Mouse (Mus musculus): ENCODE data around the gene Pdzk1ip1.

The Pdzk1ip1 gene

DNA sequence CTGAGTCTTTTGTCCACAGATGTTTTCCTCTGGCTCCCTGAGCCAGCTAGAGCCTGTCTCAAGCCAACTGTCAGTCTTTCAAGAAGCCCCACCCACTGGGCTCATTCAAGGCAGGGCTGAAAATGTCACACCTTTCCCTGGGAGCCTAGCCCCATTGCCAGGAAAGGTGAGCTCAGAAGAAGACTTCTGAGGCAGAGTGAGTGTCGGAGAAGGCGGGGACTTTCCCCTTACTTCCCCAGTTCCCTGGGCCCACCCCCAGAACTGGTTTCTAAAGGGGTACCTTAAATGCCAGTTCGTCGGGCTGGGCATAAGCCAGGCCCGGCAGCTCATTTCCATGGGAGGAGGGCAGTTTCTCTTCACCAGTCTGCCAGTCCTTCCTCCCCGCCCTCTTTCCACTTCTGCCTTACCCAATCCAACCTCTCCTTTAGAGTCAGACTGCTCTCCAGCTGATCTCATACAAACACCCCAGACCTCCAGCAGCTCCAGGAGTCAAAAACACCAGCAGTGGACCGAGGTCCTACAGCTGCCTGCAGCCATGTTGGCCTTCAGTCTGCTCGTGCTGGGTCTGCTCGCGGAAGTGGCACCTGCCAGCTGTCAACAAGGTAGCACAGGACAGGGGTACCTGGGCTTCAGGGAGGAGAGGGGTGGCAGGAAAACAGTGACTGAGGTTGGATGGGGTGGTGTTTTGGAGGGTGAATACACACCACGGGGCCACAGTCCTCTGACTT lies at the start of gene Pdzk1ip1:
Gene Pdzk1ip1, plus strand, starts transcription at position 98 of the 728 bp plus-strand sequence.
- peak; percentile 48 for DNase-seq (ENCODE audit: low spot score)

DNA sequence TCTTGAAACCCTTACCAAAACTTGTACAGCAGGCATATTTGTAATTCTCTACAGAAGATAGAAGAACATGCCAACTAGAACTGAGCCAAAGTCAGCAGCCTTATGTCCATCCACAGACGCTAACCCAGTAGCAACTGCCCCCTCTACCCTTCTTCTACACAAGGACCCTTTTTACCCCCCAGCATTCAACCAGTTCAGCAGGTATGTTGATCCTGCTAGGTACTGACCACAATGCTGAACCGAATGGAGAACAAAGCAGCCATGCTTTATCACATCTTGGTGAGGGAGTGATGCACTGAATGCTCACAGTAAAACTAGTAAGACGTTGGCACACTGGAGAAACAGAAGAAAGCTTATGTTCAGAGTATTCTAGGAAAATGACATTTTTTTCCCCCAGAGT lies 42.9 kb upstream of the Pdzk1ip1 start:
- no peak for DNase-seq (ENCODE audit: low spot score)

DNA sequence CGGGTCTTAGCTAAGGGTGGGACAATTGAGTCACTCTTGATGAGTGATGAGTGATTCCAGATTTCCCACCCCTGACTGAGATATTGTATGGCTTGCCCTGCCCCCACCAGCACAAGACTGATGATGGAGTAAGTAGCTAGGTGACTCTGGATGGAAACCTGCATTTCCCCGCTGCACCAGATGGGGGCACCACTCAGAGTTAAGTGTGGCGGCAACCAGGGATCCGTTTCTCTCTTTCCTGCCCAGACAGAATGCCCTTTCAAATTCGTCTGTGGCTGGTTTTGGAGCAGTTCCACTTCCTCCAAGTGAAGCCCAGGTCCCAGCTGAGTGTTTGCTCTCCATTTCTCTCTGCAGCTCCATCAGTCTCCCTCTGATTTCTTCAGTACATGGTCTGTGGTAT lies 40.8 kb upstream of the Pdzk1ip1 start:
- peak; percentile 23 for DNase-seq (ENCODE audit: low spot score)

DNA sequence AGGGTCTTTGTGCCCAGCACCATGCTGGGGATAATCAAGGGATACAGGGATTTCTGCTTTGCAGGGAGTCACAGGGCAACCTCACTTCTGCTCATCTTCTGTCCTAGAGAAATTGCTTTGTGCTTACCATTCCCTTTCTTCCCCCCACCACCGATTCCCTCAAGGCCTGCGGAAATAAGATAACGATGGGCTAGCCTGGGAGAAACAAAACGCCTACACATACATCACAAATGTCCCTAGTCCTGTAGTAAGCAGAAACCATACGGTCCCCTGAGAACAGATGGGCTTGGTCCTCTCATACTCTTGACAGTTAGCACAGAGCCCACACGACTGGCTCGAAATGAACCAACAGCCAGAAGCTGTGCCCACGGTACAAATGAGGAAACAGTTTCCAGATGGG lies 40.3 kb upstream of the Pdzk1ip1 start:
- DNase-seq (ENCODE audit: low spot score), result no peak

DNA sequence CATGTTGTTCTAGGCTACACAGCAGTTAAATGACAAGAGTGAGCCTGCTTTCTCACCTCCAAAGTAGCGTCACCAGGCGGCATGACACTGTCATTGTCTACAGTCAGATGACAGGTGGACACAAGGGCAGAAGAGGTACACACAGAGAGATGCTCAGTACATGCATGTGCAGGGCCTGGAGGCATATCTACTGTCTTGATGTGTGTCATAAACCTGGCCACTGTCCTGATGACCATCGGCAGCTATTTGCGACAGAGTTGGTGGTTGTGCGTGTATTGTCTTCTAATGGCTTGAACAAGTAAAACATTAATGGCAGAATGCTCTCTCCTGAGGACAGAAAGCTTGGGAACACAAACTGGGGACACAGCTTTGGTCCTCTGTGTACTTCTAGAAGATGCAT lies 37.3 kb upstream of the Pdzk1ip1 start:
- no peak for DNase-seq (ENCODE audit: low spot score)

DNA sequence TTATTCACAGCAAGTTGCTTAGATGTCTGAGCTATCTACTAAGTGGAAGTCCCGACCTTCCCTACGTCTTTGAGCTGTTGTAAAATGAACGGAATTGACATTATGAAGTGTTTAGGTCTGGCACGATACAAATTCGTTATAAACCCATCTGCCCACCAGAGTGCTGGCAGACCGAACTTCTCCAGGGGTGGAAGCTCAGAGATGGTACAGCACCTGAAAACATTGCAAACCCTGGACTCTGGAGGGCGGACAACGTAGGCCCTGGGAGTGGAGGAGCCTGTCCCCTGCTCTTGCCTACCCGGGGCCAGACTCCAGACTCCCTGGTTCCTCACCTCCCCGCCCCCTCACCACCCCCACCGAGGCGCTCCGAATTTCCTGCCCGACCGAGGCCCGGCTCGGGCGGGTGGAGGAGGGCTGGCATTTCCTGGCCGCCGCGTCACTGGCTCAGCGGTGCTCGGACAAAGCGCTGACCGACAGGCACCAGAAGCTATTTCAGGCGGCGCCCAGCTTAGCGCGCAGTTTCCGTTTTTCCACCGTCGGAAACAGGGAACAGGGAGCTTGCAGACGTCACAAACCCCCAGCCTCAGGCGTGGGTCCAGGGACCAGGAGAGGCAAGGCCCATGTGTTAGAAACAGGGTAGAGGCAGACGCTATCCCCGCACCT lies 36.0 kb upstream of the Pdzk1ip1 start:
- DNase-seq (ENCODE audit: low spot score), result peak; percentile 60

DNA sequence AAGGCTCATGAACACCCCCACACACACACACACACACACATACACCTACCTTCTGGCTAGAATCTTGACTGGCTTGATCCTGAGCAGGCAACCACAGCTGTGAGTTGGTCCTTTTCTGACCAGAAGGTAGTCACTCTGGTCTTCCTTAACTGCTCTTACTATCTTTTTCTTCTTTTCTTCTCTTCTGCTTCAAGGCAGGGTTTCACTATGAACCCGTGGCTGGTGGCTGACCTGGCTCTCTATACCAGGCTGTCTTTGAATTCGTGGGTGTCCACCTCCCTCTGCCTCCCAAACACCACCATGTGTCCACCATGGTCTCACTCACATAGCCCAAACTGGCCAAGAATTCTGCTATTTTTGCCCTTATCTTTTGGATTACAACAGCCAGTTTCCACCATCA lies 33.5 kb upstream of the Pdzk1ip1 start:
- no peak for DNase-seq (ENCODE audit: low spot score)

DNA sequence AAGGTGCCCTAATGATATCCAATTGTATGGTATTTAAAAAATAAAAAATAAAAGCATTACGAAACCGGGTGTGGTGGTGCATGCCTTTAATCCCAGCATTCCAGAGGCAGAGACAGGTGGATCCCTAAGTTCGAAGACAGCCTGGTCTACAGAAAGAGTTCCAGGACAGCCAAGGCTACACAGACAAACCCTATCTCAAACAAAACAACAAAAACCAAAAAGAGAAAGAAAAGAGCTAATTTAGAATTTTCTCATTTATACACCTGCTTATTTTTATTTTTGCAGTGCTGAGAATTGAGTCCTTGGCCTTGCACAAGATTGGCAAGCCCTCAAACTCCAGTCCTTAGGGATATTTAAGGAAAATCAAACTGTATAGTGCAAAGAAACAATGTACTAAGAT lies 32.8 kb upstream of the Pdzk1ip1 start:
- no peak for DNase-seq (ENCODE audit: low spot score)

DNA sequence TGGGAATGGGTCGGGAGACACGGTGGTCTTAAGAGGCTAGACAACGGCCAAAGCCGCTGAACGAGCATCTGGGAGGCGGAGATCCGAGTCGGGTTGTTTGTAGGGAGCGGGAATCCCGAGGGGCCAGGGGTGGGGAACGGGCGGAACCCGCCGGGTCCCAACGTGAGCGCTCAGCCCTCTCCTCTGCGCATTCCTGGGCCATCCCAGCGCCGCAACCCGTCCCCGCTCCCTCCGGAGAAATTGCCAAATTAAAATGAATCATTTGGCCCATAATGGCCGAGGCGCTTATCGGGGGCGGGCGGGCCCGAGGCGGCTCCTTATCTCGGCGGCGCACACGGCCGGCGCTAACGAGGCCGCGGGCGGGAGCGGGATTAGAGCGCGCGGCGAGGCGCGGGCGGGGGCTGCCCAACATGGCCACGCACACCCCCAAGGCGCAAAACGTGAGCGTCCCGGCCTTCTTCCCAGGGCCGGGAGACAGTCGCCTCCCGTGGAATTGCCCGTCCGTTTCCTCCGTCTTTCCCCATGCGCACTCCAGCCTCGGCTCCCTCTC lies 32.1 kb upstream of the Pdzk1ip1 start, which contains the start of gene Tal1:
Gene Tal1, plus strand, starts transcription at position 56 of the 550 bp plus-strand sequence.
- peak; percentile 32 for DNase-seq (ENCODE audit: low spot score)

DNA sequence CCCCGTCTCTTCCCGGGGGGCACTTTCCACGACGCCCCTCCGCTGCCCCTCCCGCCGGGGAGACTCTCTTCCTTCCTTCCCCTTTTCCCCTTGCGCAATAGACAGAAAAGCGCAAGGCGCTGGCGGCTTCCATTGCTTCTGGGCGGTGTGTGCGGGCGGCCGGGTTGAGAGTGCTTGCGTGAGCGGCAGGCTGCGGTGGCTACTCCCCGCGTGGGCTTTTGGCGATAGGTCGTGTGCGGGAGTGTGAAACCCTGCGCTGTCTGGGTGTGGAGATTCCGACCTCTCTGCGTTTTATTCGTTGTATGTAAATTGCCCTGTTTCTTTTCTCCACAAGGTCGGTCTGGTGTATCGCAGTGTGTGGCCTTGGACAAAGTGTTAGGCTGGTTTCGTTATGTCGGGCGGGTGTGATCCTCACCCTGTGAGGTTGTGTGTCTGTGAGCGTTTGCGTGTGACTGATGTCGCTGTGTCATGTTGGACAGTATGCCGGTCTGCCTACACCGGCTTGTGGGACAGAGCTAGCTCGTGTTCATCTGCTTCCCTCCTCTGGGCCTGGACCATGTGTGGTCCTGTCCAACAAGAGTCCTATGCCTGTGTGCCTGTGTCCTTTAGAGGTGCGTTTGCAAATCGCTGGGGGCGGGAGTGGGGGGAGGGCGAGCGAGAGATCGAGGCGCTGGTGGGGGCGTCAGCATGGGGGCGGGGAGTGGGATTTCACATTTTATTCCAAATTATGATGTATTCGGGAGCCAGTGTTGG lies 31.4 kb upstream of the Pdzk1ip1 start:
- DNase-seq (ENCODE audit: low spot score), result peak; percentile 35

DNA sequence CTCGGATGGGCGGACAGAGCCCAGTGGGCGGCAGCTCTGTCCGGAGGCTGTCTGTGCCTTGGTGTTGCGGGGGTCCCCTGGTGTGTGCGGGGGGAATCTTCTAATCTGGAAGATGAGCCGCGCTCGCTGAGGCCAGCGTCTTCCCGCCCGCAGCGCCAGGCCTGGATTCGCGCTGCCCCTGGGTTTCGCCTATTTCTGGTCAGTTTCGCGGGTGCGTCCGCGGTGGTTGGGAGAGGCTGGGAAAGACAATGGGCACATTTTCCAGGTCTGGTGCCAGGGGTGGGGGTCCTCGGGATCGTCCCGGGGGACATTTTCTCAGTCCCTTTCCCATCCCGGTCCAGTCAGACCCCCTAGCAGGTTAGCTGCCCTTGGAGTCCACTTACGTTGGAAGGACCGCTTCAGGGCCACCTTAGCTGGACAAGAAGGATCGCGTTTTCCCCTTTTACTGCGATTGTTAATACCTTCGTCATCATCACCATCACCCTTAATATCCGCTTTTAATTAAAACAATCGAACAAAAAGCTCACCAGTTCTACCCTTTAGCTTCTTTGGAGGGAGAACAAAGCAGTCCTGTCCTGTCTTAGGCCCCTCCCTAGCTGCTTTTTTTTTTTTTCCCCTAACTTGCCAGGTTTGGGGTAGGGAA lies 30.7 kb upstream of the Pdzk1ip1 start:
- no peak for DNase-seq (ENCODE audit: low spot score)

DNA sequence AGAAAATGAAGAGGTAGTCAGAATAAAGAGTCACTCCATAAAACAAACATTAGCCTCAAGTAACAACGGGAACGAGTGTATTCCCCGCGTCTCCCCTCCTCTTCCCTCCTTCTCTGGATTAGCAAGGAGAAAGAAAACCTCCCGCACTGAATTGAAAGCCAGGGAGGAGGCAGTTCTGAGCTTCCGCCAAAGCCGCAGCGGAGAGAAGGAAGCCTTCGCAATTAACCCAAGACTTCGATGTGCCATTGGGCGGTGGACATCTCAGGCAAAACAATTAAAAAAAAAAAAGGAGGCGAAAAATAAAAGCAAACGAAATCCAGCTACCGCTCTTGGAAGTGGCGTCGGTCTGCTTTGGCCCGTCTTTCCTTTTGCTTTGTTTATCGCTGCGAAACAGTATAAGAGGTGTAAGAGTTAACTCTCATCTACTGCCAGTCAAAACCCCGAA lies 30.2 kb upstream of the Pdzk1ip1 start:
- no peak for DNase-seq (ENCODE audit: low spot score)

DNA sequence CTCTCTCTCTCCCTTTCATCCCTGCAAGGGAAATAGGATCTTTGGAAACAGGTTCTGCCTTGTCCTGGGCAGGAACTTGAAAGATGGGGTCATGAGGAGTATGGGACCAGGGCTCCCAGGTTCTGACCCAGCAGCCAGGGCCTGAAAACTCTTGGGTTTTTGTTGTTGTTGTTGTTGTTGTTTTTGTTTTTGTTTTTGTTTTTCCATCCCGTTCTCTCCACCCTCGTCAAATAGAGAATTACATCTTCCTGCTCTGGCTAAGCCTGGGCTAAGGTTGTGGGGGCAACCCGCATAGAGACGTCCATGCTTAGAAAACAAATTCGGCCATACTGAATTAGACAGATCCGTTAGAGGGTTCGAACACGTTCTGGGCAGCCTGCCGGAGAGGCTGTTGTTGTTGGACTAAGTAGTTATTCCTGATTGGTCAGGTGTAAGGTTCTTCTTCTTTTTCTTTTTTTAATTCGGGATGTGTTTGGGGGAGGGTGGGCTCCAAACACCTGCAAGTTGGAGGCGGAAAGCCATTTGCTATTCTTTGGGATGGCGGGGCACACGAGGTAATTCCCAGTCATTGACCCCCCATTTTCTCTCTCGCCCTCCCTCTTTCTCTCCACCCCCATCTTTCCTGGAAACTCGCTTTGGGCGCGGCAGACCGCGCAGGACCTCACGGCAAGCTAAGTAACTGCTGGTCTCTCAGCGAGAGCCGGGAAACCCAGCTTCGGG lies 29.5 kb upstream of the Pdzk1ip1 start:
- DNase-seq (ENCODE audit: low spot score), result no peak

DNA sequence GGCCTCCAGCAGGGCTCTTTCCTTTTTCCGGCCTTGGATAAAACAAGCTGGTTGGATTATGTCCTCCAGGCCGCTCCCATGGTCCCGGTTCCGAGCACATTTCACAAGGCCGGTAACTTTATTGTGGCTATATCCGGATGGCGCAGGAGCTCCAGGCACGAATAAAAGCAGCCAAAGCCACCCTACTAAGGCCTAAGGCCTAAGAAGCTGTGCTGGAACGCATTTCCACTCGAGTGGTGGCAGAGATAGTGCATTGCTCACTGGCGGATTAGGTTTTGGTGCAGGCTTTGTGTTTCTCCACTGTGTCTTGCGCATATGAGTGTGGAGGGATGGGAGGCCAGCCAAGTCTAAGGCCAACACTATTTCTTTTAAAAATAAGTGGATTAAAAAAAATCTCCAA lies 28.6 kb upstream of the Pdzk1ip1 start:
- DNase-seq (ENCODE audit: low spot score), result no peak

DNA sequence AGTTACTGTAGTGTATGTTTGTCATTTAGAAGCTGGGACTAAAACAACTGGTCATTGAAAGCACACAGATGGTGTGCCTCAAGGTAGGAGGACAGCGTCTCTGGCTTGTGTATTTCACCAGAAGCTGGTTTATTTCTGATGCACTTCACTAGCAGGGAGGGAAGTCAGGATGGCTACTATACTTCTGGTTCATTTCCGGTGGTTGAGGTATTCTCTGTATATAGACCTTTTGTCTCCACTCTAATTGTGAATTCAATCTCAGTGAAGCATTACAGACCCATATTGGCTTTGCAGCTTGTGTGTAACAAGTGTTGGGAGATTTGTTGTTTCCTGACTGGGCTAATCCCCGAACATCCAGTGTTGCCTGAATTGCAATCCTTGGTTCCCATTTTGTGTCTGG lies 27.8 kb upstream of the Pdzk1ip1 start:
- no peak for DNase-seq (ENCODE audit: low spot score)

DNA sequence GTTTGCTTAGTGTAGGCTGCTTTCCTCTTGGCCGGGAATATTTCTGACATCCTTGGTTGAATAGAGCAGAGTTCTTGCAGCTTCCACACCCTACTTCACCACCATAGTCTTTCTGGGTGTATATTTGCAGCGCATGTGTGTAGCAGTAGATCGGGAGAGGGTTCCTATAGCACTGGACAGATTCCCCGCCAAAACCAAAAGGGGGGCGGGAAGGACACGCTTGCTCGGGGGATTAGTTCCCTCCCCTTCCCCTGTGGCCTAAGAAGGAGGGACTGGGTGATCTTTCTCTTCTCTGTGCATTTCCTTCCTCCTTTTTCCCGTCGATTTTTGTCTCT lies 26.0 kb upstream of the Pdzk1ip1 start:
- peak; percentile 11 for DNase-seq (ENCODE audit: low spot score)

DNA sequence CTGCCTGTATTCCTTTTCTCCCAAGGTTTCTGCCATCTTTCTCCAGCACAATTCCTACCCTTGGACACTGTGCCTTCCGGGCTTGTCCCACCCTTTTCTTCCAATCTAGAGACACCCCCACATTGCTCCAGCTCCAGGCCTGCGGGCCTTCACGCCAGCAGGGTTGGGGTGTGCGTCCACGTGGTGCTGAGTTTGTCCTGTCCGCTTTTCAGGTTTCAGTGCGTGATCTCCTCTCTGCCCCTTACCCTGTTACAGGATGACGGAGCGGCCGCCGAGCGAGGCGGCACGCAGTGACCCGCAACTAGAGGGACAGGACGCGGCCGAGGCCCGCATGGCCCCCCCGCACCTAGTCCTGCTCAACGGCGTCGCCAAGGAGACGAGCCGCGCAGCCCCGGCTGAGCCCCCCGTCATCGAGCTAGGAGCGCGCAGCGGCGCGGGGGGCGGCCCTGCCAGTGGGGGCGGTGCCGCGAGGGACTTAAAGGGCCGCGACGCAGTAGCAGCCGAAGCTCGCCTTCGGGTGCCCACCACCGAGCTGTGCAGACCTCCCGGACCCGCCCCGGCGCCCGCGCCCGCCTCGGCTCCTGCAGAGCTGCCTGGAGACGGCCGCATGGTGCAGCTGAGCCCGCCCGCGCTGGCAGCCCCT lies 25.5 kb upstream of the Pdzk1ip1 start:
- peak; percentile 47 for DNase-seq (ENCODE audit: low spot score)

DNA sequence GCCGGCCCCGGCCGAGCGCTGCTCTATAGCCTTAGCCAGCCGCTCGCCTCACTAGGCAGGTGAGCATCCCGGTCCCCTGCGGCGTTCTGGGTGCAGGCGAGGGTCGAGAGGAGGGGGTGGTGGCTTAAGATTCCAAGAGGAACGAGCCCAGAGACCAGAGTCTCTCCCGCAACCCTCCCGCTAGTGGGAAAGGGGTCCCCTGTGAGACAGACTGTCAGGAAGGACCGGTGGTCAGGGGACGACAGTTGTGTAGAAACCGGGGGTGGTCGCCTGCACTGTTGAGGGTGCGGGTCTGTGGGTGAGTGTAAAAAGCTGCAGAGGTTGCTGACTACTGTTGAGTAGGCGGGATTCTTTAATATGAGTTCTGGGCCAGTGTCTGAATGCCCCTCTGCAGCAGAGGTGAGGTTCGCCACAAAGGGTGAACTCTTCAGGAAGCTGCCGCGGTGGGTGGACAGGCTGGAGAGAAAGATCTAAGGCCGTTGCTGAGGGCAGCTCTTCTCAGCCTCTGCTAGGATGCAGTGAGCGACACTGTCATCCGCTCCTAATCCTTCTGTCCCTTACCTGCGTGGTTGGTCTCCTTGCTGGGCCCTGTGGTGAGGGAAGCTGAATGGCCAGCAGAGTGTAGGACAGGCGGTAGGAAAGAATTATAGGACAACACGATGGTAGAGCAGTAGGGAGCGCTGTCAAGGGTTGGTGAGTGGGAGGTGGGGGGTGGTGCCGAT lies 24.8 kb upstream of the Pdzk1ip1 start:
- DNase-seq (ENCODE audit: low spot score), result no peak

DNA sequence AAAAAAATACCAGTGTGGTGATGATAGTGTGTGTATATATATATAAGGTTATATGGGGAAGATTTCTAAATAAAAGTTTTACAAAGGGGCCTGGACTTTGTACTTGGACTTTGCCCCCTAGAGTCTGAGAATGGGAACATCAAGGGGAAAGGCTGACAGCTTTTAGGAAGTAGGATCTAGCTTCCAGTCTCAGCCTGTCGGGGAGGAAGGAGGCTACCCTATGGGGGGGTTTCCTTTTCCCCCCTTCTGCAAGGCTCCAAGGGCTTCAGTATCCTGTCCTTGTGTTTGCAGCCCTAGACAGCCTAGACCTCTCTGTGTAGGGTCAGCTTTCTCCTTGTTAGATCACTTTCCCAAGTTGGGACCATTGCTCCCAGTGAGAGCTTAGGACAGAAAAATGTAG lies 16.8 kb upstream of the Pdzk1ip1 start:
- DNase-seq (ENCODE audit: low spot score), result no peak

DNA sequence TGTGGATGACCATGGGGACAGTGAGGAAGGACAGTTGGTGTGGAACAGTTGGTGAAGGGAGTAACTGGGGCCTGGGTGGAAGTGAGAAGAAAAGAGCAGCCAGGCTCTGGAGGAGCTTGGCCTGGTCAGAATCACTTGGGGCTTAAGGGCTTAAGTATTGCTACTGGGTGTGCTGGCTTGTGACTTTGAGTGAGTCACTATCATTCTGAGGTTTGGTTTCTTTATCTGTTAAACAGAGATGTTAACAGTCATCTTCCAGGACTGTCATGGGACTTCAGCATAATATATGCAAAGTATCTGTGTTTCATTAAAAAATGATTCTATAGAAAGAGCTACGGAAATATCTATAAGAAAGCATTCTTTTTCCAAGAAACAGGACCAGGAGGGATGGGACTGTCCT lies 13.7 kb upstream of the Pdzk1ip1 start:
- no peak for DNase-seq (ENCODE audit: low spot score)

All from MN1 (cell line).